Mouse (Mus musculus): ENCODE data around the gene Scn8a.

GRCm38 (mm10) chr15:101086451-101086850 is 216.8 kb downstream of the Scn8a start:
- TF ChIP-seq CTCF (IDR thresholded peaks at IDR 0.05; ENCODE audit: borderline replicate concordance, control insufficient read depth, extremely low read depth, insufficient read depth, low read length, poor library complexity) (no peak), POLR2A (IDR thresholded peaks at IDR 0.05; ENCODE audit: control insufficient read depth, extremely low read depth, insufficient read depth, low read length, poor library complexity) (no peak)
